Mouse (Mus musculus): ENCODE results near the gene Fam222b.
"Not testable (repeated sequence)": the region's sequence is repeated elsewhere in the genome, so short reads cannot be mapped to it uniquely, and the experiment has no call there.

The Fam222b gene

DNA sequence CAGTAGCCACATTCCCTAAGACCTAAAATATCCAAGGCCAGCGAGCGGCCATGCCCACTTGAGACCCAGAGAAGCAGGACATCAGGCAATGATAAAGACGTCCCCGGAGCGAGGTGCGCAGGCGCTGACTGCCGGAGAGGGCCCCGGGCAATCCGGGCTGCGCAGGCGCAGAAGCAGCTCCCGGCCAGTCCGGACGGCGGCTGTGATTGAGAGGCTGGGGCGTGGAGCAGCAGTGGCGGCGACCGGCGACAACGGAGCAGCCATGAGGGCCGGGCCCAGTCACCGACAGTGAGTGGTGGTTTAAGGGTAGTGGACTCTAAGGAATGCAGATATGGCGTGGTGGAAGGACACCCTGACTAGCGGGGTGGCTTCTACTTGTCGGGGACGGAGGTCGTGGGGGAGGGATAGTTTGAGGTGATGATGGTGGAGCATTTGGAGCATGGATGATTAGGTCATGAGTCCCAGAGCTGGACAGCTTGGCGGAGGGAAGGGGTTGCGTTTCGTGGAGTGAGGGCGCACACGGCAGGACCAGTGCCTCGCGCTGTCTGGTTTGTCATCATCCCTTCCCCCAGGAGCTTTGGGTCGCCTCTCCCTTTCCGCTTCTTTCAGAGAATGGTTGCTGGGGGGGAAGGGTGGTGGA is at the start of gene Fam222b:
TSS of gene Fam222b (plus strand) at position 157 of the 640 bp plus-strand sequence.
- DNase-seq (ENCODE audit: low spot score) = peak; percentile 75

GRCm38 (mm10) chr11:78044758-78045251 is 49.7 kb upstream of the Fam222b start:
- DNase-seq (ENCODE audit: low spot score) = no peak

- DNase-seq (ENCODE audit: low spot score) = not testable (repeated sequence)
Observed at GRCm38 (mm10) chr11:78048637-78049036, 45.8 kb upstream of the Fam222b start.

- DNase-seq (ENCODE audit: low spot score) = no peak
Observed at GRCm38 (mm10) chr11:78053078-78053477, 41.4 kb upstream of the Fam222b start.

- DNase-seq (ENCODE audit: low spot score) = no peak
Observed at GRCm38 (mm10) chr11:78056946-78057345, 37.5 kb upstream of the Fam222b start.

GRCm38 (mm10) chr11:78059833-78060757 is 34.4 kb upstream of the Fam222b start:
- DNase-seq (ENCODE audit: low spot score) = no peak

GRCm38 (mm10) chr11:78062563-78062962 is 31.9 kb upstream of the Fam222b start:
- DNase-seq (ENCODE audit: low spot score) = no peak

- DNase-seq (ENCODE audit: low spot score) = no peak
Observed at GRCm38 (mm10) chr11:78065906-78066305, 28.6 kb upstream of the Fam222b start.

- DNase-seq (ENCODE audit: low spot score) = no peak
Observed at GRCm38 (mm10) chr11:78066641-78067040, 27.8 kb upstream of the Fam222b start.

GRCm38 (mm10) chr11:78067566-78067965 is 26.9 kb upstream of the Fam222b start:
- DNase-seq (ENCODE audit: low spot score) = no peak

- DNase-seq (ENCODE audit: low spot score) = no peak
Observed at GRCm38 (mm10) chr11:78069130-78069529, 25.3 kb upstream of the Fam222b start.

DNA sequence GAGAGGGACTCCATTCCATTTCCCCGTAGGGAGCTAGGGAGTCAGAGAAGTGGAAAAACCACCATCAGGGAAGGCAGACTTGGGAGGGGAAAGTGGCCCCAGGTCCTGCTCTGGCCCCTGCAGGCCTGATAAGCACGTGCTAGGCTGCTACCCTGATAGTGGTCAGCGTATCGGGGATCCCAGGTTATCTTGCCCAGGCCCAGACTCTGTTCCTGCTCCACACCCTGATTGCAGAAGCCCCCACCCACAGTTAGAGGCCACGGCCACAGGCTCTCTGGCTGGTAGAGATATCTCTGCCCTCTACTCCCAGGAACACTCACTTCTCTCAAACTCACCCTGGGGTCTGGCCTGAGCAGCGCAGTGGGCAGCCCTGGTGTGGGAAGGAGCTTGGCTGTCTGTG is 24.8 kb upstream of the Fam222b start:
- no peak for DNase-seq (ENCODE audit: low spot score)

GRCm38 (mm10) chr11:78071938-78072337 is 22.5 kb upstream of the Fam222b start:
- DNase-seq (ENCODE audit: low spot score) = no peak

DNA sequence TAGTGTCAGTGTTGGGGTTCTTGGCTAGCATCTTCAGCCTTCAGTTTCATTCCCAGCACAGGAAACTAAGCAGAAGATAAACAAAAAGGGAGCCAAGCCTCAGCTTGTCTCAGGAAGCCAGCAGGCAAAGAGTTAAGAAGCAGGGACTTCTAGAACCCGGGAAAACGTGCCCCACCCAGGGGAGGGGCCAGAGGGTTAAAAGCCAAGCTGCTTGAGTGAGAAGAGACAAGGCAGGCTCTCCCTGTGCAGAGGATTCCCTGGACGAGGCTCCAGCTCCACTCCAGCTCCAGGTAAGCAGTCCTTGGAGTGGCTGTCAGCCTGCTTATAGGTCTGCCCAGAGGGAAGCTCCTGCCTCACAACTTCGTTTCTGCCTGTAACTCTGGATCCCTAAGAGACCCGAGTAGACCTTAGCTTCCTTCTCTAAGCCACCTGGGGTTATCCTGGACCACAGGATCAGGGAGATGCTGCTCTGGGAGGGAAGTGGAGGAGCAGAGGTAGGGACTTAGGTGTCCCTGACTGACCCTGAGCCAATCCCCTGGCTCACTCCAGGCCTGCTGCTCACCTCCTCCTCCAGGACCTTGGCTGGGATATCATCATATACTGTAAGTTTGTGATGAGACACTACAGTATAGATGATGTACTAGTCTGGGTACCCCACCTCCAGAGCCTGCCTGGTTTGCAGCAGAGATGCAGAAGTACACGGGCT is 21.9 kb upstream of the Fam222b start:
- DNase-seq (ENCODE audit: low spot score) = no peak

DNA sequence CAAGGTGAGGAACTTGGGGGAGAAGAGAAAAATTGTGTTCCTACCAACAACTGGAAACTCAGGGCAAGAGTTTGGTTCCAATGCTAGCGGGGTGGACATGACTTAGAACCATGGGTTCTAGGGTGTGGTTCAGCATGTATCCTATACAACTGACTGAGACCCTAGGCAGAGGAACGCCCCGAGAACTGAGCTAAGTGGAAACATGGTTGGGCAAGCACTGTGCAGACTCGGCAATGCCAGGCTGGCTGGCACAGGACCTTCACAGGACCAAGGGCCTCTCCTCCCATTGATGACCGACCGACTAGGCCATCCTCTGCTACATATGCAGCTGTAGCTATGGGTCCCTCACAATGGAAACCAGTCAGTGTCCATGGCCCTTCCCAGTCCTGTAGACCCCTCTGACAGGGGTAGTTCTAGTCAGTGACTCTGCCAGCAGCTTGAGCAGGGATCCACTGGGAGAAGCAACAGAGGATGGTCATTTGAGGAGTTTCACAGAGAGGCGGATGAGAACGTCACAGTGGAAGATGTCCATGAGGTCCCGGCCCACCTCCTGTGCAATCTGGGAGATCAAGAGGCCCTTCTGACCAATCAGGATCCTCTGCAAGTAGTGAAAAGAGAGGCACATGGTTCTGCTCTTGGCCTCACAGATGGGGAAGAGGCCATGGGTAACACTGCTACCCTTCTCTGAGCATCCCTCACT is 20.7 kb upstream of the Fam222b start:
- DNase-seq (ENCODE audit: low spot score) = no peak

- DNase-seq (ENCODE audit: low spot score) = no peak
Observed at GRCm38 (mm10) chr11:78074277-78074652, 20.2 kb upstream of the Fam222b start.

DNA sequence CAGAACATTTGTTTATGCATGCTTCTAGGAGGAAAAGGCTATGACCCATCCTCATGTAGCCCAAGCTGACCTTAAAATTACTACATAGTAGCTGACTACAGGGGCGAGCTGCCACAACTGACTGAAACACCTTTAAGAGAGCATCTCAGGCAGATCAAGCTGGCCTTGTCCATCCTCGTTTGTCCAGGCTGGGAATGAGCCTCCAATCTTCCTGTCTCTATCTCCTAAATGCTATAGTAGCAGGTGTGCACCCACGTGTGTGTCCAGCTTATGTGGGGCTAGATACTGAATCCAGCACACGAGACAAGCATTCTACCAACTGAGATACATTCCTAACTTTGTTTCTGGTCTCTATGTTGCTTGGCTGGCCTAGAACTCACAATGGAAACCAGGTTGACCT is 19.8 kb upstream of the Fam222b start:
- no peak for DNase-seq (ENCODE audit: low spot score)

GRCm38 (mm10) chr11:78079961-78080921 is 14.2 kb upstream of the Fam222b start, which contains the start of gene Eral1:
TSS of gene Eral1 (minus strand) at chr11:78080383.
- peak; percentile 68 for DNase-seq (ENCODE audit: low spot score)

DNA sequence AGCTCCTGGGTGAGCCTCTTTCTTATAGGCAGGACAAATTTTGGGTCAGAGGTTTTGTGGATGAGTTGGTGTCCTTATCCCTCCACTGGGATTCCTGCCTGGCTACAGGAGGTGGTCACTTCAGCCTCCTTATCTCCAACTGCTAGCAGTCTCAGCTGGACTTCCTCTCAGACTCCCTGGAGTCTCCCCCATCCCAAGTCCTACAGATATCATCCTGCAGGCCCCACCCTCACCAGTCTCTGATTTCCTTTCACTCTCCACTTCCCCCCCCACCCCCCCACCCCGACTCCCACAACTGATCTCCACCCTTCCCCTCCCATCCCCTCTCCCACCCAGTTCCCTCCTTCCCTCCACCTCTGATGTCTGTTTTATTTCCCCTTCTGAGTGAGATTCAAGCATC is 10.9 kb upstream of the Fam222b start:
- no peak for DNase-seq (ENCODE audit: low spot score)

DNA sequence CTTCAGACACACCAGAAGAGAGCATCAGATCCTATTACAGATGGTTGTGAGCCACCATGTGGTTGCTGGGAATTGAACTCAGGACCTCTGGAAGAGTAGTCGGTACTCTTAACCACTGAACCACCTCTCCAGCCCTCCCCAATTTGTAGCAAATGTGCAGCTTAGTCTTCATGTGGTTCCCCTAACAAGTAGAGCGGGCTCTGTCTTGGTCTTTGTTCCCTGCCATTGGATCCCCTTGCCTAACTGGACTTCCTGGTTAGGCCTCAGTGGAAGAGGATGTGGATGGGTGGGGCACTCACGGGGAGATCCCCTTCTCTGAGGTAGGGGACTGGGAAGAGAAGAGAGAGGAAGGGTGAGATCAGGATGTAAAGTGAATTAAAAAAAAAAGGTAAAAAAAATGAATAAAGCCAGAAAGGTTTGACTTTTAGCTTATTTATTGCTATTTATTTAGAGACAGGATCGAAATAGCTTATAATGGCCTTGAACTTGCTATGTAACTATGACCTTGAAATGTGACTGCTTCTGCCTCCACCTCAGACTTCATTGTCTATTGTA is 7.5 kb upstream of the Fam222b start:
- no peak for DNase-seq (ENCODE audit: low spot score)
